Mouse (Mus musculus) WW6 (cell line): ENCODE data around the gene Cdh13.
"Not testable (repeated sequence)": the region's sequence is repeated elsewhere in the genome, so short reads cannot be mapped to it uniquely, and the experiment has no call there.

Source experiments
- DNase-seq: peaks from one replicate; pipeline ENCODE4 v3.0.0-alpha.2; 2013; ENCODE audit warnings: low read depth, low spot score

Gene Cdh13

GRCm38 (mm10) chr8:118676233-118676632 lies 392.7 kb downstream of the Cdh13 start:
- DNase-seq: no peak

DNA sequence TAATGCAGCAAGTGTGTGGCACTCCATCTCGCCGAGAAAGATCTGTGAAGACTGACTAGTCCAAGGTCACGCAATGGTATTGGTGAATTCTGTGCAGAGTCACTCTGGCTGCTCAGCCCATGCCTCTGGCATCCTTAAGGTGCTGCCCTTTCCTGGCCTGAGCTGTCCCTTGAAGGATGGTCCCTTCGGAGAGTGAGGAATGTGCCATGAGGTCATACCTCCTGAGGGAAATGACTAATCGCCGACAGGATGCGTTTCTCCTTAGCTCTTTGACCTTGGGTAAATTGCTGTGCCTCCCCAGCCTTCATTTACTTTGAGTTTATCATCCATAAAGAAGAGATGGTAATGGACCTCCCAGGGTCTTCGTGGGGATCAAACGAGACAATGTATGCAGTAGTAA lies 395.8 kb downstream of the Cdh13 start:
- DNase-seq: no peak

GRCm38 (mm10) chr8:118683386-118683785 lies 399.9 kb downstream of the Cdh13 start:
- no peak for DNase-seq

DNA sequence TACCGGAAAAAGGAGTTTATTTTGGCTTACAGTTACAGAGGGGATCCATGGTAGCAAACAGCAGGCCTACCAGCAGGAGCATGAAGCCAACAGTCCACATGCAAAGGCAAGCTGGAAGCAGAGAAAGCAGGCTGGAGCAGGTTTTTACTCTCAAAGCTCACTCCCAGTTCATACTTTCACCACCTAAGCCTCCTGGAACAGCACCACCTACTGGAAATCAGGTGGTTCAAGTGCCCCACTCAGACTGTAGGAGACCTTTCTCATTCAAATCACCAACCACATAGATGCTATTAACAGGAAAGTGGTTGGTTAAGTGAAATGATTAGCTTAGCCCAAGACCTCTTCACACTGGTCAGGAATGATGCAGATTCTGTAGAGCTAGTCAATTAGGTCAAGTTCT lies 402.3 kb downstream of the Cdh13 start:
- DNase-seq: peak; percentile 24

DNA sequence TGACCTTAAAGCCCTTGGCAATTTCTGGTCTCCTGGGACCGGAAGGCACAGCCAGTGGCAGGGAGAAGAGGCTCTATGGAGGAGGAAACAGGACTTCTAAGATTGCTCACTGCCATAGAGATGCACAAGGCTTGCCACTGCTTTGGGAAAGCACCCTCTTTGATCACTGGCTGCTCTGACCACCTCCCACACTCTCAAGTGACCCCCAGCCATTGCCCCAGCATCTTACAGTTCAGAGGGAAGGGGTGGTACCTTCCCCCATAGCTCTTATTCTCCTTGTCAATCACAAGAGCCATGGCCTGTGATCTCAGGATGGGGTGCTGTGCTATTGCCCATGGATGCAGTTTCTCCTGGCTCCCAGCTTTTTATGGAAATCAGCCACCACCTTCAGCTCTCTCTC lies 406.3 kb downstream of the Cdh13 start:
- DNase-seq: no peak

- DNase-seq: no peak
These were observed 417.9 kb downstream of the Cdh13 start for GRCm38 (mm10) chr8:118701312-118701880.

- DNase-seq: no peak
These were observed 425.8 kb downstream of the Cdh13 start for GRCm38 (mm10) chr8:118709366-118709765.

- no peak for DNase-seq
These were observed 428.1 kb downstream of the Cdh13 start for GRCm38 (mm10) chr8:118711631-118712030.

GRCm38 (mm10) chr8:118713111-118713510 lies 429.6 kb downstream of the Cdh13 start:
- no peak for DNase-seq

DNA sequence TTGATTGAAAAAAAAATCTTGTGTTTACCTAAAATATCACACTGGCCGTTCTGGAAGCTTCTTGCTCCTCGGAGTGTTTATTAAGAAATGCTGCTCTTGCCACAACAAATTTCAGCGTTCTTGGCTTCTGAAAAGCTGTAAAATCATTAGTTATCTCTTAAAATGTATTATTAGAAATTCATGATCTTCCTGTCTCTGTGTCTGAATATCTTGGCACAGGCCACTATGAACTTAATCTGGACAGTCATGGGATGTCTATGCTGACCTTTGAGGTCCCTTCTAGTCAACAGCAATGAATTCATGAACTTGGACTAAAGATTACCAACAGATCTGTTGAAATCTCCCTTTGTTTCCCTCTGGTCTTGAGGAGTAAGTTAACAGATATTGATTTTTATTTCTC lies 430.1 kb downstream of the Cdh13 start:
- no peak for DNase-seq

GRCm38 (mm10) chr8:118722896-118723295 lies 439.4 kb downstream of the Cdh13 start:
- DNase-seq: no peak

DNA sequence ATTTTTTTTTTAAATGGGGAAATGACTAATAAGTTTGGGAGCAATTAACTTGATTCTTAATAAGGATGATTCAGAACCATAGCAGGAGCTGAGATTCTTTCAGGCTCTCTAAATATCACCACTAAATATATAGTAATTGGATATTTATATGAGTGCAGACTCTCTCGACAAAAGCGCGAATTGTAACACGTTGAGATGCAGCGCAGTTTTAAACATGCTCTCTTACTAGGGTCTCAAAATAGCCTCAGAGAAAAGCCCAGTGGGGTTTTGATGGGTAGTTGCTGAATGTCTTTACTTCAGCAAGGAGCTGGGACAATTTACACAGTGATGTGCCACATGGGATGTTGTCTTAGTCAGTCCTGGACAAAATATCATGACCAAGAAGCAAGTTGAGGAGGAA lies 442.1 kb downstream of the Cdh13 start:
- DNase-seq: no peak

- DNase-seq: no peak
These were observed 458.2 kb downstream of the Cdh13 start for GRCm38 (mm10) chr8:118741781-118742180.

DNA sequence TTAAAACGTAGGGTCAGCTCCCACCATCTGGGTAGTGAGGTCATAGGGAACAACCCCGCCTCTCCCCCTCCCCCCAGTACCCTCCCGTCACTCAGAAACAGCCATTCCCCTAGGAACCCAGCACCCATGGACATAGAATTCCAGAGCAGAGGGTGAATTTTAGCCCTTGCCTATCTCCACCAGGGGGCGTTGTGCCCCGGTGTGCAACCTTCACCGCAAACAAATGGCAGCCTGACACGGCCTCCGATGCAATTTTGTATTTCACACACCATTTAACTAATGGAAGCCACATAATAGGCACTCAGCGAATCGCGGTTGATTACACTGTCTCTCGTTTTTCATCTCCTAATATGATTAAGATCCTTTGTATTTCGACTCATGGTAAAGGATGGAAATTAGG lies 461.5 kb downstream of the Cdh13 start:
- no peak for DNase-seq

GRCm38 (mm10) chr8:118748041-118748604 lies 464.6 kb downstream of the Cdh13 start:
- DNase-seq: no peak

GRCm38 (mm10) chr8:118749191-118749590 lies 465.7 kb downstream of the Cdh13 start:
- DNase-seq: no peak

GRCm38 (mm10) chr8:118749786-118750185 lies 466.3 kb downstream of the Cdh13 start:
- no peak for DNase-seq

GRCm38 (mm10) chr8:118753710-118754109 lies 470.2 kb downstream of the Cdh13 start:
- DNase-seq: no peak

- DNase-seq: no peak
These were observed 470.6 kb downstream of the Cdh13 start for GRCm38 (mm10) chr8:118754119-118754518.

- not testable (repeated sequence) for DNase-seq
These were observed 494.0 kb downstream of the Cdh13 start for GRCm38 (mm10) chr8:118777507-118777906.

GRCm38 (mm10) chr8:118778374-118778773 lies 494.8 kb downstream of the Cdh13 start:
- no peak for DNase-seq

DNA sequence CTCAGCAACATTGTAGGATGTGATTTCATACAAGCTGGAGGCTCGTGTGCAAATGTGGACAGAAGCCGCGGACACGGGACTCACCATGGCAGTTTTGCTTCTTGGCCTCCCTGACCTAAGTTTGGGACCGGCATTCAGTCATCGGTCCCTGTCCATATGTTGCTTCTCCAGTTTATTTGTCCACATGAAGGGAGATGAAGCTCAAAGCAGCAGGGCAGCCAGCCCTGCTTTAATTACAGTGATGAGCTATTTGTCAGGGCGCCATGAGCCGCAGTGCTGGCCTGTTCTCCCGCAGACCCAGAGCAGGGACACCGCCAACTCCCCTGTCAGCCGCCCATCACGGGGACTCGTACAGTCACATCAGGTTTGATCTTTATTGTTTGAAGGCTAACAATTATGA lies 502.1 kb downstream of the Cdh13 start:
- DNase-seq: no peak

- no peak for DNase-seq
These were observed 506.1 kb downstream of the Cdh13 start for GRCm38 (mm10) chr8:118789649-118790048.

DNA sequence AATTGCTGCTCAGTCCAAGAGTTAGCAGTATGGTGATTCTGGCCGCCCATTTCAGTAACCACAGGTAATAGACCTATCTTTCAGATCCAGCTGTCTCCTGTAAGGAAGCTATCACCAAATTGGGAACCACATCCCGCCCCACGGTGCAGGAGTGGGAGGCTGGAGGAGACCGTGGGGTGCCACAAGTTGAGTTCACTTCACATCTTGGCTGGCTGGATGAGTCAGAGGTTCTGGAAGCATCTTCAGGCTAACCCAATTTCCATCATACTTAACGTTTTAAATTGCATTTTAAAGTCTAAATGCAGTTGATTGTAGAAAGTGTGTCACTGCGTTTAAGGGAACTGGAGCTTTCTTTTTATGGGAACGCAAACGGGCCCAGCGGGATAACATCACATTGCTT lies 511.4 kb downstream of the Cdh13 start:
- no peak for DNase-seq
